Mouse (Mus musculus) gastrocnemius, postnatal 14 days (tissue): ENCODE results near the gene Bsnd. TPM values are rescaled to one million over a fixed set of nuclear protein-coding genes. Genes with fewer than 3 reads are reported as not detected.

Source experiments
- DNase-seq: peaks from one replicate; pipeline ENCODE4 v3.0.0; 2021; ENCODE audit warnings: mixed read lengths
- intact Hi-C: fragments of 180-260 bp; cut with DNase I; formaldehyde crosslinking; loops from one replicate; pipeline ENCODE4 v1.15.1; 2025; ENCODE audit warnings: low total_unique reads
- total RNA-seq, 2 experiments: library from RNA; stranded (reverse); gene quantifications; 2 replicates each; pipeline ENCODE4 v1.2.3; 2021

Bsnd gene
- total RNA-seq, 2 experiments from 2014 or later = 0.18 TPM; not detected in 1

GRCm38 (mm10) chr4:106435426-106435825, 56.7 kb downstream of the Bsnd start:
- no peak for DNase-seq
- intact Hi-C loops = no loop called here

Other genes starting within 250 kb of the Bsnd start
- gene Usp24, start 176.1 kb downstream of the Bsnd start, total RNA-seq = 10 to 100 TPM; 37.8 to 38.4 TPM
- not detected for gene Pcsk9, start 28.0 kb downstream of the Bsnd start, total RNA-seq
- 10 to 100 TPM in 1 of 2 experiments, 1 to 10 TPM in 1; 3.1 to 10.9 TPM for gene Dhcr24, start 68.8 kb upstream of the Bsnd start, total RNA-seq
- gene Lexm, start 125.0 kb upstream of the Bsnd start, total RNA-seq = not detected
- gene Ttc22, start 130.1 kb upstream of the Bsnd start, total RNA-seq = under 1 TPM; 0.09 to 0.10 TPM
- 1 to 10 TPM; 2.6 to 2.9 TPM for gene Pars2, start 158.8 kb upstream of the Bsnd start, total RNA-seq
- gene Ttc4, start 186.7 kb upstream of the Bsnd start, total RNA-seq = 10 to 100 TPM; 22.3 to 24.8 TPM
- gene Mroh7, start 238.6 kb upstream of the Bsnd start, total RNA-seq = under 1 TPM; 0.31 to 0.35 TPM
- gene Fam151a, start 241.6 kb upstream of the Bsnd start, total RNA-seq = not detected